Mouse (Mus musculus) MN1 (cell line): ENCODE results near the gene Fhit.
A peak's percentile ranks its signal among the peaks of the same experiment; 100 is the strongest.

Experiments
- DNase-seq: peaks from one replicate; pipeline ENCODE4 v3.0.0-alpha.2; 2016; ENCODE audit warnings: low spot score

Fhit gene

GRCm38 (mm10) chr14:10133873-10134272 is 1028.0 kb downstream of the Fhit start:
- DNase-seq: no peak

- no peak for DNase-seq
These were observed 1032.2 kb downstream of the Fhit start for GRCm38 (mm10) chr14:10129675-10130074.

- peak; percentile 7 for DNase-seq
These were observed 1032.7 kb downstream of the Fhit start for GRCm38 (mm10) chr14:10129088-10129487.

- peak; percentile 6 for DNase-seq
These were observed 1035.3 kb downstream of the Fhit start for GRCm38 (mm10) chr14:10126536-10126935.

GRCm38 (mm10) chr14:10122176-10122575 is 1039.7 kb downstream of the Fhit start:
- DNase-seq: no peak

GRCm38 (mm10) chr14:10096236-10096635 is 1065.6 kb downstream of the Fhit start:
- DNase-seq: no peak

GRCm38 (mm10) chr14:10079062-10079461 is 1082.8 kb downstream of the Fhit start:
- no peak for DNase-seq

- DNase-seq: no peak
These were observed 1111.9 kb downstream of the Fhit start for GRCm38 (mm10) chr14:10049947-10050346.

GRCm38 (mm10) chr14:10047123-10047783 is 1114.6 kb downstream of the Fhit start:
- DNase-seq: no peak

GRCm38 (mm10) chr14:10046336-10047122 is 1115.3 kb downstream of the Fhit start:
- DNase-seq: peak; percentile 29

GRCm38 (mm10) chr14:10038021-10038420 is 1123.8 kb downstream of the Fhit start:
- DNase-seq: no peak

- no peak for DNase-seq
These were observed 1125.1 kb downstream of the Fhit start for GRCm38 (mm10) chr14:10036685-10037215.

- DNase-seq: no peak
These were observed 1126.2 kb downstream of the Fhit start for GRCm38 (mm10) chr14:10035682-10036081.

- DNase-seq: no peak
These were observed 1126.6 kb downstream of the Fhit start for GRCm38 (mm10) chr14:10035270-10035669.

- DNase-seq: no peak
These were observed 1138.5 kb downstream of the Fhit start for GRCm38 (mm10) chr14:10023382-10023781.

GRCm38 (mm10) chr14:10022304-10022703 is 1139.5 kb downstream of the Fhit start:
- no peak for DNase-seq

- DNase-seq: no peak
These were observed 1141.3 kb downstream of the Fhit start for GRCm38 (mm10) chr14:10020400-10021140.

- no peak for DNase-seq
These were observed 1148.0 kb downstream of the Fhit start for GRCm38 (mm10) chr14:10013817-10014266.

- DNase-seq: no peak
These were observed 1148.6 kb downstream of the Fhit start for GRCm38 (mm10) chr14:10013003-10013816.

GRCm38 (mm10) chr14:10006278-10006677 is 1155.6 kb downstream of the Fhit start:
- no peak for DNase-seq

- no peak for DNase-seq
These were observed 1158.0 kb downstream of the Fhit start for GRCm38 (mm10) chr14:10003847-10004246.

GRCm38 (mm10) chr14:9990677-9991076 is 1171.2 kb downstream of the Fhit start:
- no peak for DNase-seq
